Mouse (Mus musculus): ENCODE measurements around the gene Rbm15. TPM values are rescaled to one million over a fixed set of nuclear protein-coding genes. Genes with fewer than 3 reads are reported as not detected.

Gene Rbm15
- polyA plus RNA-seq, 1 experiment from 2014 or later = 5.3 TPM

GRCm38 (mm10) chr3:107332960-107333380 lies 503 bp downstream of the Rbm15 start:
- peak overlapping the region; percentile 94 for H3K27ac ChIP-seq (ENCODE audit: low read depth, low read length)
- H3K4me3 ChIP-seq (ENCODE audit: low read length) = peak overlapping the region; percentile 83
- peak overlapping the region; percentile 79 for H3K9ac ChIP-seq (ENCODE audit: low read depth, low read length)
- under 1% methylated on average over 37 of the region's 37 CpGs for WGBS
- H3K27me3 ChIP-seq (replicated peaks; ENCODE audit: control insufficient read depth, insufficient read depth, low read length) = no peaks in the 10 kb centered on the region
- peak; percentile 97 for ATAC-seq
- H3K4me1 ChIP-seq (ENCODE audit: control insufficient read depth, insufficient read depth, low read depth, low read length) = peaks cover 24% of the 10 kb centered on the region
- 0 out of 2 replicates have a peak, but pooled peaks cover 2% of the 10 kb centered on the region for H3K36me3 ChIP-seq (ENCODE audit: control insufficient read depth, insufficient read depth, low read length)
- no peaks in the 10 kb centered on the region for H3K9me3 ChIP-seq (ENCODE audit: control insufficient read depth, low read length)
- peak overlapping the region; percentile 6; the same call in 1 of the 2 replicates for H3K4me2 ChIP-seq (ENCODE audit: low read length)

- Histone ChIP-seq H3K27ac (ENCODE audit: low read depth, low read length) (peak overlapping the region; percentile 84), H3K9me3 (ENCODE audit: control insufficient read depth, low read length) (no peaks in the 10 kb centered on the region), H3K4me1 (ENCODE audit: control insufficient read depth, insufficient read depth, low read depth, low read length) (peaks cover 24% of the 10 kb centered on the region), H3K4me3 (ENCODE audit: low read length) (peak overlapping the region; percentile 77), H3K27me3 (replicated peaks; ENCODE audit: control insufficient read depth, insufficient read depth, low read length) (no peaks in the 10 kb centered on the region), H3K4me2 (ENCODE audit: low read length) (peak overlapping the region; percentile 84), H3K36me3 (ENCODE audit: control insufficient read depth, insufficient read depth, low read length) (0 out of 2 replicates have a peak, but pooled peaks cover 2% of the 10 kb centered on the region), H3K9ac (ENCODE audit: low read depth, low read length) (peak overlapping the region; percentile 79)
- under 1% methylated on average over 63 of the region's 75 CpGs for WGBS
- peak; percentile 0; the same call in 1 of the 2 replicates for ATAC-seq
Measured at GRCm38 (mm10) chr3:107332127-107332959, 1.1 kb downstream of the Rbm15 start.

GRCm38 (mm10) chr3:107331746-107332126 lies 1.7 kb downstream of the Rbm15 start:
- peak overlapping the region; percentile 84; the same call in 1 of the 2 replicates for H3K27ac ChIP-seq (ENCODE audit: low read depth, low read length)
- WGBS = 22% methylated on average over 17 of the region's 17 CpGs
- no peak for ATAC-seq

GRCm38 (mm10) chr3:107330503-107331424 lies 2.7 kb downstream of the Rbm15 start:
- H3K9ac ChIP-seq (ENCODE audit: low read depth, low read length) = no peak overlapping the region
- H3K27ac ChIP-seq (ENCODE audit: low read depth, low read length) = no peak overlapping the region
- 0 out of 2 replicates have a peak, but pooled peaks cover 2% of the 10 kb centered on the region for H3K36me3 ChIP-seq (ENCODE audit: control insufficient read depth, insufficient read depth, low read length)
- H3K4me1 ChIP-seq (ENCODE audit: control insufficient read depth, insufficient read depth, low read depth, low read length) = peaks cover 24% of the 10 kb centered on the region
- peak overlapping the region; percentile 10; the same call in 1 of the 2 replicates for H3K4me3 ChIP-seq (ENCODE audit: low read length)
- WGBS = 69% methylated on average over 28 of the region's 28 CpGs
- no peaks in the 10 kb centered on the region for H3K9me3 ChIP-seq (ENCODE audit: control insufficient read depth, low read length)
- H3K27me3 ChIP-seq (replicated peaks; ENCODE audit: control insufficient read depth, insufficient read depth, low read length) = no peaks in the 10 kb centered on the region
- ATAC-seq = no peak
- peak overlapping the region; percentile 84 for H3K4me2 ChIP-seq (ENCODE audit: low read length)

More at GRCm38 (mm10) chr3:107331746-107332126, 1.7 kb downstream of the Rbm15 start:
- Histone ChIP-seq H3K4me3 (ENCODE audit: low read length) (peak overlapping the region; percentile 77), H3K9me3 (ENCODE audit: control insufficient read depth, low read length) (no peaks in the 10 kb centered on the region), H3K4me2 (ENCODE audit: low read length) (peak overlapping the region; percentile 84), H3K27me3 (replicated peaks; ENCODE audit: control insufficient read depth, insufficient read depth, low read length) (no peaks in the 10 kb centered on the region), H3K4me1 (ENCODE audit: control insufficient read depth, insufficient read depth, low read depth, low read length) (peaks cover 24% of the 10 kb centered on the region), H3K9ac (ENCODE audit: low read depth, low read length) (peak overlapping the region; percentile 79), H3K36me3 (ENCODE audit: control insufficient read depth, insufficient read depth, low read length) (0 out of 2 replicates have a peak, but pooled peaks cover 2% of the 10 kb centered on the region)

- H3K4me1 ChIP-seq (ENCODE audit: control insufficient read depth, insufficient read depth, low read depth, low read length) = peaks cover 27% of the 10 kb centered on the region
- no peaks in the 10 kb centered on the region for H3K9me3 ChIP-seq (ENCODE audit: control insufficient read depth, low read length)
- no peak overlapping the region for H3K9ac ChIP-seq (ENCODE audit: low read depth, low read length)
- H3K27ac ChIP-seq (ENCODE audit: low read depth, low read length) = no peak overlapping the region
- 95% methylated on average over 1 of the region's 1 CpGs for WGBS
- H3K36me3 ChIP-seq (ENCODE audit: control insufficient read depth, insufficient read depth, low read length) = peaks cover 5% of the 10 kb centered on the region; the same call in 1 of the 2 replicates
- no peak overlapping the region for H3K4me3 ChIP-seq (ENCODE audit: low read length)
- H3K4me2 ChIP-seq (ENCODE audit: low read length) = no peak overlapping the region
- H3K27me3 ChIP-seq (replicated peaks; ENCODE audit: control insufficient read depth, insufficient read depth, low read length) = no peaks in the 10 kb centered on the region
- ATAC-seq = no peak
Measured at GRCm38 (mm10) chr3:107326442-107326841, 7.0 kb downstream of the Rbm15 start.

- Histone ChIP-seq H3K4me2 (ENCODE audit: low read length) (no peak overlapping the region), H3K4me1 (ENCODE audit: control insufficient read depth, insufficient read depth, low read depth, low read length) (peaks cover 13% of the 10 kb centered on the region), H3K27me3 (replicated peaks; ENCODE audit: control insufficient read depth, insufficient read depth, low read length) (no peaks in the 10 kb centered on the region), H3K4me3 (ENCODE audit: low read length) (no peak overlapping the region), H3K9me3 (ENCODE audit: control insufficient read depth, low read length) (no peaks in the 10 kb centered on the region), H3K36me3 (ENCODE audit: control insufficient read depth, insufficient read depth, low read length) (peaks cover 2% of the 10 kb centered on the region; the same call in 1 of the 2 replicates), H3K9ac (ENCODE audit: low read depth, low read length) (no peak overlapping the region), H3K27ac (ENCODE audit: low read depth, low read length) (no peak overlapping the region)
- no peak for ATAC-seq
Measured at GRCm38 (mm10) chr3:107321776-107322175, 11.7 kb downstream of the Rbm15 start.

GRCm38 (mm10) chr3:107321141-107321540 lies 12.3 kb downstream of the Rbm15 start:
- no peak overlapping the region for H3K4me3 ChIP-seq (ENCODE audit: low read length)
- no peak overlapping the region for H3K27ac ChIP-seq (ENCODE audit: low read depth, low read length)
- no peaks in the 10 kb centered on the region for H3K9me3 ChIP-seq (ENCODE audit: control insufficient read depth, low read length)
- H3K9ac ChIP-seq (ENCODE audit: low read depth, low read length) = no peak overlapping the region
- no peaks in the 10 kb centered on the region for H3K27me3 ChIP-seq (replicated peaks; ENCODE audit: control insufficient read depth, insufficient read depth, low read length)
- no peak for ATAC-seq
- WGBS = 90% methylated on average over 2 of the region's 2 CpGs
- no peak overlapping the region for H3K4me2 ChIP-seq (ENCODE audit: low read length)
- peaks cover 2% of the 10 kb centered on the region; the same call in 1 of the 2 replicates for H3K36me3 ChIP-seq (ENCODE audit: control insufficient read depth, insufficient read depth, low read length)
- peaks cover 13% of the 10 kb centered on the region for H3K4me1 ChIP-seq (ENCODE audit: control insufficient read depth, insufficient read depth, low read depth, low read length)

GRCm38 (mm10) chr3:107317338-107317737 lies 16.1 kb downstream of the Rbm15 start:
- Histone ChIP-seq H3K27ac (ENCODE audit: low read depth, low read length) (no peak overlapping the region), H3K36me3 (ENCODE audit: control insufficient read depth, insufficient read depth, low read length) (no peaks in the 10 kb centered on the region), H3K9ac (ENCODE audit: low read depth, low read length) (no peak overlapping the region), H3K4me2 (ENCODE audit: low read length) (no peak overlapping the region), H3K4me1 (ENCODE audit: control insufficient read depth, insufficient read depth, low read depth, low read length) (no peaks in the 10 kb centered on the region; the same call in 1 of the 2 replicates), H3K27me3 (replicated peaks; ENCODE audit: control insufficient read depth, insufficient read depth, low read length) (no peaks in the 10 kb centered on the region), H3K4me3 (ENCODE audit: low read length) (no peak overlapping the region), H3K9me3 (ENCODE audit: control insufficient read depth, low read length) (no peaks in the 10 kb centered on the region)
- no peak for ATAC-seq
- 94% methylated on average over 3 of the region's 3 CpGs for WGBS

Data from hindbrain, embryonic 16.5 days (tissue).